Mouse (Mus musculus) intestine, postnatal 0 days (tissue): ENCODE data around the gene Zc3h15. TPM values are rescaled to one million over a fixed set of nuclear protein-coding genes. Genes with fewer than 3 reads are reported as not detected.

Experiments
- ATAC-seq: fragments of 200-750 bp; cut with Nextera tagmentation; 2 replicates; pipeline ENCODE4 v1.8.0; 2017; ENCODE audit warnings: mild to moderate bottlenecking, moderate TSS enrichment, moderate library complexity
- H3K27ac ChIP-seq: fragments of 300-500 bp; sonication (generic); 2 replicates; pipeline ENCODE4 v1.5.1; 2014; ENCODE audit warnings: mild to moderate bottlenecking, low read depth, low read length, moderate library complexity
- H3K27me3 ChIP-seq: fragments of 300-500 bp; sonication (generic); replicated peaks from 2 replicates; pipeline ENCODE4 v1.6.1; 2014; ENCODE audit warnings: low read length, mixed read lengths; ENCODE audit not compliant: control insufficient read depth, insufficient read depth
- H3K36me3 ChIP-seq: fragments of 300-500 bp; sonication (generic); 2 replicates; pipeline ENCODE4 v1.6.1; 2014; ENCODE audit warnings: mild to moderate bottlenecking, moderate library complexity; ENCODE audit not compliant: control insufficient read depth, insufficient read depth
- H3K4me1 ChIP-seq: fragments of 300-500 bp; sonication (generic); replicated peaks from 2 replicates; pipeline ENCODE4 v1.6.1; 2014; ENCODE audit warnings: antibody characterized with exemption, low read length, mixed read lengths; ENCODE audit not compliant: control insufficient read depth, insufficient read depth
- H3K4me2 ChIP-seq: fragments of 300-500 bp; sonication (generic); replicated peaks from 2 replicates; pipeline ENCODE4 v1.6.1; 2014; ENCODE audit warnings: low read depth, mild to moderate bottlenecking, moderate library complexity
- H3K4me3 ChIP-seq: fragments of 300-500 bp; sonication (generic); 2 replicates; pipeline ENCODE4 v1.5.1; 2014; ENCODE audit warnings: low read depth, low read length
- H3K9ac ChIP-seq: fragments of 300-500 bp; sonication (generic); 2 replicates; pipeline ENCODE4 v1.6.1; 2014; ENCODE audit warnings: mild to moderate bottlenecking, low read depth, low read length
- H3K9me3 ChIP-seq: fragments of 300-500 bp; sonication (generic); 2 replicates; pipeline ENCODE4 v1.6.1; 2016; ENCODE audit warnings: mixed run types; ENCODE audit not compliant: control insufficient read depth
- CTCF ChIP-seq: sonication (generic); IDR thresholded peaks from 2 replicates; pipeline ENCODE4 v1.5.1; 2016; ENCODE audit warnings: low read depth, mild to moderate bottlenecking, control low read depth, antibody characterized with exemption, moderate library complexity
- WGBS: fragments of 180-500 bp; shearing (Covaris S2); extraction: QIAGEN DNeasy Blood & Tissue Kit; methylation state at CpG from one replicate; pipeline ENCODE4 v1.1.7; 2014; 5-methylcytosine and 5-hydroxymethylcytosine counted together
- polyA plus RNA-seq: library from polyadenylated mRNA; unstranded; fragments of >200 nt; fragmentation: Nextera tagmentation; extraction: Ambion mirVana; gene quantifications from 2 replicates; pipeline ENCODE4 v1.2.1, GENCODE M21; 2015

Zc3h15 gene
- polyA plus RNA-seq, 1 experiment from 2014 or later: 114 TPM

- Histone ChIP-seq H3K4me2 (no peak overlapping the region), H3K4me1 (no peaks in the 10 kb centered on the region), H3K4me3 (no peak overlapping the region), H3K36me3 (peaks cover 6% of the 10 kb centered on the region), H3K27ac (no peak overlapping the region), H3K9ac (no peak overlapping the region), H3K27me3 (no peaks in the 10 kb centered on the region), H3K9me3 (no peaks in the 10 kb centered on the region)
- WGBS: 82% methylated on average over 5 of the region's 5 CpGs
- peak; percentile 45 for TF ChIP-seq CTCF
- ATAC-seq: no peak
Observed at GRCm38 (mm10) chr2:83669988-83670387, 25.8 kb downstream of the Zc3h15 start.

GRCm38 (mm10) chr2:83671843-83672242 lies 27.6 kb downstream of the Zc3h15 start:
- no peak for TF ChIP-seq CTCF
- Histone ChIP-seq H3K27me3 (no peaks in the 10 kb centered on the region), H3K36me3 (peaks cover 7% of the 10 kb centered on the region; the same call in 1 of the 2 replicates), H3K4me1 (no peaks in the 10 kb centered on the region), H3K27ac (no peak overlapping the region), H3K4me2 (no peak overlapping the region), H3K9ac (no peak overlapping the region), H3K4me3 (no peak overlapping the region), H3K9me3 (no peaks in the 10 kb centered on the region)
- 88% methylated on average over 2 of the region's 2 CpGs for WGBS
- ATAC-seq: no peak

GRCm38 (mm10) chr2:83673067-83673466 lies 28.8 kb downstream of the Zc3h15 start:
- Histone ChIP-seq H3K36me3 (peaks cover 4% of the 10 kb centered on the region; the same call in 1 of the 2 replicates), H3K9ac (no peak overlapping the region), H3K4me3 (no peak overlapping the region), H3K9me3 (no peaks in the 10 kb centered on the region), H3K27me3 (no peaks in the 10 kb centered on the region), H3K27ac (no peak overlapping the region), H3K4me2 (no peak overlapping the region), H3K4me1 (no peaks in the 10 kb centered on the region)
- ATAC-seq: no peak
- TF ChIP-seq CTCF: no peak
- WGBS: 62% methylated on average over 7 of the region's 7 CpGs

- Histone ChIP-seq H3K9ac (no peak overlapping the region), H3K36me3 (peaks cover 4% of the 10 kb centered on the region; the same call in 1 of the 2 replicates), H3K4me2 (no peak overlapping the region), H3K4me3 (no peak overlapping the region), H3K27ac (no peak overlapping the region), H3K27me3 (no peaks in the 10 kb centered on the region), H3K9me3 (no peaks in the 10 kb centered on the region), H3K4me1 (no peaks in the 10 kb centered on the region)
- ATAC-seq: no peak
- 77% methylated on average over 2 of the region's 2 CpGs for WGBS
- TF ChIP-seq CTCF: no peak
Observed at GRCm38 (mm10) chr2:83673843-83674242, 29.6 kb downstream of the Zc3h15 start.

GRCm38 (mm10) chr2:83674421-83674820 lies 30.2 kb downstream of the Zc3h15 start:
- Histone ChIP-seq H3K9ac (no peak overlapping the region), H3K4me2 (no peak overlapping the region), H3K4me1 (no peaks in the 10 kb centered on the region), H3K9me3 (no peaks in the 10 kb centered on the region), H3K27me3 (no peaks in the 10 kb centered on the region), H3K27ac (no peak overlapping the region), H3K36me3 (peaks cover 4% of the 10 kb centered on the region; the same call in 1 of the 2 replicates), H3K4me3 (no peak overlapping the region)
- ATAC-seq: no peak
- 87% methylated on average over 7 of the region's 7 CpGs for WGBS
- no peak for TF ChIP-seq CTCF

GRCm38 (mm10) chr2:83674896-83675295 lies 30.7 kb downstream of the Zc3h15 start:
- no peak overlapping the region for H3K9ac ChIP-seq
- no peaks in the 10 kb centered on the region for H3K4me1 ChIP-seq
- TF ChIP-seq CTCF: no peak
- H3K36me3 ChIP-seq: peaks cover 4% of the 10 kb centered on the region; the same call in 1 of the 2 replicates
- 89% methylated on average over 9 of the region's 9 CpGs for WGBS
- no peak overlapping the region for H3K27ac ChIP-seq
- H3K4me3 ChIP-seq: no peak overlapping the region
- ATAC-seq: no peak
- H3K27me3 ChIP-seq: no peaks in the 10 kb centered on the region
- H3K4me2 ChIP-seq: no peak overlapping the region
- no peaks in the 10 kb centered on the region for H3K9me3 ChIP-seq

GRCm38 (mm10) chr2:83675681-83676080 lies 31.4 kb downstream of the Zc3h15 start:
- Histone ChIP-seq H3K9me3 (no peaks in the 10 kb centered on the region), H3K4me2 (no peak overlapping the region), H3K36me3 (peaks cover 4% of the 10 kb centered on the region; the same call in 1 of the 2 replicates), H3K27ac (no peak overlapping the region), H3K27me3 (no peaks in the 10 kb centered on the region), H3K9ac (no peak overlapping the region), H3K4me3 (no peak overlapping the region), H3K4me1 (no peaks in the 10 kb centered on the region)
- TF ChIP-seq CTCF: no peak
- WGBS: 70% methylated on average over 5 of the region's 5 CpGs
- ATAC-seq: no peak
